Mouse (Mus musculus) adrenal gland, postnatal 0 days (tissue): ENCODE measurements around the gene Cyp2c23. TPM values are rescaled to one million over a fixed set of nuclear protein-coding genes. Genes with fewer than 3 reads are reported as not detected.

ENCODE experiments used
- polyA plus RNA-seq: library from polyadenylated mRNA; unstranded; fragments of >200 nt; fragmentation: Nextera tagmentation; extraction: Ambion mirVana; gene quantifications from 2 replicates; pipeline ENCODE4 v1.2.1, GENCODE M21; 2015

The Cyp2c23 gene
- polyA plus RNA-seq, result 2.9 and 3.7 TPM in 2 replicates

GRCm38 (mm10) chr19:44028972-44029371, at the start of gene Cyp2c23:
Gene Cyp2c23 (minus strand): TSS chr19:44029208.

GRCm38 (mm10) chr19:44069121-44069913, 40.3 kb upstream of the Cyp2c23 start, which contains the start of gene Erlin1:
Gene Erlin1 (minus strand): TSS chr19:44069785.

GRCm38 (mm10) chr19:43986069-43986794, 42.8 kb downstream of the Cyp2c23 start, which contains the start of gene Cpn1:
Gene Cpn1 (minus strand): TSS chr19:43986556.

Other genes starting within 250 kb of the Cyp2c23 start
- gene Abcc2, start 247.0 kb downstream of the Cyp2c23 start, polyA plus RNA-seq, result 0.81 and 1.7 TPM in 2 replicates
- 8.0 and 9.1 TPM in 2 replicates for gene Dnmbp, start 89.0 kb downstream of the Cyp2c23 start, polyA plus RNA-seq
- gene Cpn1, start 42.7 kb downstream of the Cyp2c23 start, polyA plus RNA-seq, result 3.7 TPM in 2 replicates
- 13.4 and 15.4 TPM in 2 replicates for gene Erlin1, start 40.6 kb upstream of the Cyp2c23 start, polyA plus RNA-seq
- gene Chuk, start 78.3 kb upstream of the Cyp2c23 start, polyA plus RNA-seq, result 22.2 and 39.3 TPM in 2 replicates
- gene Cwf19l1, start 106.7 kb upstream of the Cyp2c23 start, polyA plus RNA-seq, result 17.1 and 28.5 TPM in 2 replicates
- 126 and 150 TPM in 2 replicates for gene Bloc1s2, start 117.2 kb upstream of the Cyp2c23 start, polyA plus RNA-seq
- gene Pkd2l1, start 163.2 kb upstream of the Cyp2c23 start, polyA plus RNA-seq, result not detected in 2 replicates
- gene Scd3, start 174.1 kb upstream of the Cyp2c23 start, polyA plus RNA-seq, result 0.70 and 0.88 TPM in 2 replicates